ENCODE assay signal across 15 mouse cellular contexts in genomic region chr16:43465921-43466748, GRCm38 (mm10).
DNase-seq lines count a peak whose midpoint lies in the region; ATAC-seq lines count a peak whose summit lies in the region.
"Had no signal": no experiment of that assay in that cellular context is flagged by ENCODE, and none has a peak within 500 bp of the region (broad histone marks: within the 10 kb centered on the region; RNA-seq: fewer than 3 reads in every experiment).

No protein-coding gene starts in this region.

- H3K4me2 ChIP-seq in heart, embryonic 12.5 days, result no peak overlapping the region
- H3K4me2 ChIP-seq: limb, embryonic 13.5 days had no signal

- H3K36me3 ChIP-seq in heart, embryonic 12.5 days, result no peaks in the 10 kb centered on the region
- H3K36me3 ChIP-seq: limb, embryonic 13.5 days had no signal

- no peaks in the 10 kb centered on the region for H3K27me3 ChIP-seq in heart, embryonic 12.5 days (replicated peaks)
- H3K27me3 ChIP-seq: limb, embryonic 13.5 days had no signal

- H3K9ac ChIP-seq in heart, embryonic 12.5 days, result no peak overlapping the region
- H3K9ac ChIP-seq: limb, embryonic 13.5 days had no signal

- no peaks in the 10 kb centered on the region for H3K9me3 ChIP-seq in heart, embryonic 12.5 days (replicated peaks)
- H3K9me3 ChIP-seq: limb, embryonic 13.5 days had no signal

- no peak for ATAC-seq in heart, embryonic 12.5 days (ENCODE audit: insufficient number of reproducible peaks, low FRiP score)

- no peak overlapping the region for H3K4me3 ChIP-seq in heart, embryonic 12.5 days
- H3K4me3 ChIP-seq: limb, embryonic 13.5 days had no signal

- peak; percentile 28 for DNase-seq in adrenal gland, postnatal 10 days
- no peak for DNase-seq in adrenal gland, postnatal 25 days
- peak; percentile 80 for DNase-seq in heart, adult 11 months
- DNase-seq in 3T3-L1 (ENCODE audit: low read depth, low spot score), result peak; percentile 33
- DNase-seq in cerebellum, postnatal 14 days, result peak; percentile 19 to 36
- no peak for DNase-seq in gastrocnemius, postnatal 25 days
- no peak for DNase-seq in embryo, embryonic 10 days (ENCODE audit: low spot score)
- DNase-seq: adrenal gland, adult 8-10 months; heart, postnatal 36 days; kidney, postnatal 14 days; lung, postnatal 4 days; midbrain, embryonic 14.5 days; thymus, postnatal 14 days had no signal

- H3K4me1 ChIP-seq in heart, embryonic 12.5 days (replicated peaks), result peaks cover 29% of the 10 kb centered on the region

- H3K27ac ChIP-seq in heart, embryonic 12.5 days (ENCODE audit: poor library complexity, severe bottlenecking), result no peak overlapping the region
- H3K27ac ChIP-seq: limb, embryonic 13.5 days had no signal

- WGBS in heart, embryonic 12.5 days, result 91% methylated on average over 9 of the region's 9 CpGs

Comparison
In these comparisons a context has a peak if more than half of its experiments do, and no peak if none do; other contexts are left out.
1. DNase-seq: peak in adrenal gland, postnatal 10 days (single experiment), heart, adult 11 months (single experiment), 3T3-L1 (single experiment) and cerebellum, postnatal 14 days (2 of 2); none in adrenal gland, postnatal 25 days (single experiment), gastrocnemius, postnatal 25 days (single experiment) and embryo, embryonic 10 days (single experiment).